Mouse (Mus musculus) lung, embryonic 16.5 days (tissue): ENCODE data around the gene Ift52. TPM values are rescaled to one million over a fixed set of nuclear protein-coding genes. Genes with fewer than 3 reads are reported as not detected.

Experiments
- ATAC-seq: fragments of 200-750 bp; cut with Nextera tagmentation; 2 replicates; pipeline ENCODE4 v1.8.0; 2017; ENCODE audit warnings: low read depth, mild to moderate bottlenecking, moderate library complexity
- H3K27ac ChIP-seq: fragments of 300-500 bp; sonication (generic); 2 replicates; pipeline ENCODE4 v1.5.1; 2014; ENCODE audit warnings: mild to moderate bottlenecking, control low read depth, low read length
- H3K27me3 ChIP-seq: fragments of 300-500 bp; sonication (generic); 2 replicates; pipeline ENCODE4 v1.6.1; 2014; ENCODE audit warnings: low read depth, low read length, mixed read lengths; ENCODE audit not compliant: control insufficient read depth, insufficient read depth
- H3K36me3 ChIP-seq: fragments of 300-500 bp; sonication (generic); 2 replicates; pipeline ENCODE4 v1.6.1; 2014; ENCODE audit warnings: low read length; ENCODE audit not compliant: control insufficient read depth, insufficient read depth
- H3K4me1 ChIP-seq: fragments of 300-500 bp; sonication (generic); replicated peaks from 2 replicates; pipeline ENCODE4 v1.6.1; 2014; ENCODE audit warnings: low read length, mixed read lengths; ENCODE audit not compliant: control insufficient read depth, insufficient read depth
- H3K4me2 ChIP-seq: fragments of 300-500 bp; sonication (generic); 2 replicates; pipeline ENCODE4 v1.6.1; 2014; ENCODE audit warnings: low read depth, low read length, control low read depth
- H3K4me3 ChIP-seq: fragments of 300-500 bp; sonication (generic); 2 replicates; pipeline ENCODE4 v1.5.1; 2014; ENCODE audit warnings: mild to moderate bottlenecking, low read length, control low read depth
- H3K9ac ChIP-seq: fragments of 300-500 bp; sonication (generic); 2 replicates; pipeline ENCODE4 v1.6.1; 2014; ENCODE audit warnings: low read length, control low read depth
- H3K9me3 ChIP-seq: fragments of 300-500 bp; sonication (generic); 2 replicates; pipeline ENCODE4 v1.6.1; 2016; ENCODE audit warnings: low read length; ENCODE audit not compliant: control insufficient read depth
- WGBS: fragments of 180-500 bp; shearing (Covaris S2); extraction: QIAGEN DNeasy Blood & Tissue Kit; methylation state at CpG from one replicate; pipeline ENCODE4 v1.1.7; 2014; 5-methylcytosine and 5-hydroxymethylcytosine counted together
- polyA plus RNA-seq: library from polyadenylated mRNA; unstranded; fragments of >200 nt; fragmentation: Nextera tagmentation; extraction: Ambion mirVana; gene quantifications from 2 replicates; pipeline ENCODE4 v1.2.1, GENCODE M21; 2015

Ift52 gene
- polyA plus RNA-seq, 1 experiment from 2014 or later: 50.6 TPM

GRCm38 (mm10) chr2:162999744-163000143, 17.4 kb upstream of the Ift52 start:
- no peaks in the 10 kb centered on the region for H3K36me3 ChIP-seq

GRCm38 (mm10) chr2:163001071-163001470, 16.1 kb upstream of the Ift52 start:
- Histone ChIP-seq H3K9ac (no peak overlapping the region), H3K4me1 (no peaks in the 10 kb centered on the region), H3K27me3 (no peaks in the 10 kb centered on the region), H3K27ac (no peak overlapping the region), H3K4me3 (no peak overlapping the region), H3K9me3 (no peaks in the 10 kb centered on the region), H3K4me2 (no peak overlapping the region), H3K36me3 (no peaks in the 10 kb centered on the region)
- 97% methylated on average over 1 of the region's 1 CpGs for WGBS
- ATAC-seq: no peak

More at GRCm38 (mm10) chr2:162999744-163000143, 17.4 kb upstream of the Ift52 start:
- no peaks in the 10 kb centered on the region for H3K27me3 ChIP-seq
- H3K9ac ChIP-seq: no peak overlapping the region
- WGBS: 26% methylated on average over 3 of the region's 3 CpGs
- no peak for ATAC-seq
- H3K4me1 ChIP-seq: no peaks in the 10 kb centered on the region
- no peak overlapping the region for H3K4me2 ChIP-seq
- no peaks in the 10 kb centered on the region for H3K9me3 ChIP-seq
- H3K4me3 ChIP-seq: no peak overlapping the region
- no peak overlapping the region for H3K27ac ChIP-seq

- no peaks in the 10 kb centered on the region for H3K9me3 ChIP-seq
- no peak overlapping the region for H3K9ac ChIP-seq
These were observed 9.9 kb upstream of the Ift52 start for GRCm38 (mm10) chr2:163007299-163007698.

GRCm38 (mm10) chr2:163031289-163031688, 14.1 kb downstream of the Ift52 start:
- peaks cover 31% of the 10 kb centered on the region for H3K36me3 ChIP-seq
- WGBS: 86% methylated on average over 5 of the region's 5 CpGs
- no peaks in the 10 kb centered on the region for H3K27me3 ChIP-seq
- H3K4me2 ChIP-seq: no peak overlapping the region
- no peak for ATAC-seq
- H3K27ac ChIP-seq: no peak overlapping the region
- no peak overlapping the region for H3K9ac ChIP-seq
- H3K9me3 ChIP-seq: no peaks in the 10 kb centered on the region
- no peaks in the 10 kb centered on the region for H3K4me1 ChIP-seq
- H3K4me3 ChIP-seq: no peak overlapping the region

More at GRCm38 (mm10) chr2:163007299-163007698, 9.9 kb upstream of the Ift52 start:
- no peak overlapping the region for H3K4me2 ChIP-seq
- H3K36me3 ChIP-seq: no peaks in the 10 kb centered on the region
- no peak overlapping the region for H3K27ac ChIP-seq
- H3K27me3 ChIP-seq: no peaks in the 10 kb centered on the region
- no peak overlapping the region for H3K4me3 ChIP-seq
- ATAC-seq: no peak
- WGBS: 62% methylated on average over 4 of the region's 4 CpGs
- no peaks in the 10 kb centered on the region for H3K4me1 ChIP-seq

- no peaks in the 10 kb centered on the region for H3K4me1 ChIP-seq
- H3K36me3 ChIP-seq: peaks cover 29% of the 10 kb centered on the region
- H3K9ac ChIP-seq: no peak overlapping the region
- no peaks in the 10 kb centered on the region for H3K27me3 ChIP-seq
- H3K4me3 ChIP-seq: no peak overlapping the region
- H3K27ac ChIP-seq: no peak overlapping the region
- WGBS: 71% methylated on average over 2 of the region's 2 CpGs
- ATAC-seq: no peak
- no peak overlapping the region for H3K4me2 ChIP-seq
- H3K9me3 ChIP-seq: no peaks in the 10 kb centered on the region
These were observed 14.6 kb downstream of the Ift52 start for GRCm38 (mm10) chr2:163031757-163032156.

GRCm38 (mm10) chr2:163032622-163033021, 15.5 kb downstream of the Ift52 start:
- Histone ChIP-seq H3K4me1 (no peaks in the 10 kb centered on the region), H3K27me3 (no peaks in the 10 kb centered on the region), H3K4me3 (no peak overlapping the region), H3K27ac (no peak overlapping the region), H3K9ac (no peak overlapping the region), H3K4me2 (no peak overlapping the region), H3K9me3 (no peaks in the 10 kb centered on the region), H3K36me3 (peaks cover 29% of the 10 kb centered on the region)
- WGBS: 46% methylated on average over 4 of the region's 4 CpGs
- ATAC-seq: no peak

GRCm38 (mm10) chr2:163039940-163040339, 22.8 kb downstream of the Ift52 start:
- H3K36me3 ChIP-seq: peaks cover 21% of the 10 kb centered on the region
- H3K9me3 ChIP-seq: no peaks in the 10 kb centered on the region
- ATAC-seq: no peak
- H3K4me2 ChIP-seq: no peak overlapping the region
- H3K27me3 ChIP-seq: no peaks in the 10 kb centered on the region
- WGBS: 86% methylated on average over 7 of the region's 7 CpGs
- H3K9ac ChIP-seq: no peak overlapping the region
- H3K27ac ChIP-seq: no peak overlapping the region
- no peaks in the 10 kb centered on the region for H3K4me1 ChIP-seq
- H3K4me3 ChIP-seq: no peak overlapping the region

- H3K9ac ChIP-seq: no peak overlapping the region
- no peaks in the 10 kb centered on the region for H3K27me3 ChIP-seq
- H3K4me2 ChIP-seq: peak overlapping the region; percentile 54
- H3K36me3 ChIP-seq: peaks cover 14% of the 10 kb centered on the region
- WGBS: under 1% methylated on average over 10 of the region's 10 CpGs
- H3K4me1 ChIP-seq: no peaks in the 10 kb centered on the region
- no peak overlapping the region for H3K27ac ChIP-seq
- peak overlapping the region; percentile 28 for H3K4me3 ChIP-seq
- ATAC-seq: peak; percentile 88
- no peaks in the 10 kb centered on the region for H3K9me3 ChIP-seq
These were observed 31.0 kb downstream of the Ift52 start for GRCm38 (mm10) chr2:163048125-163048524.

- H3K27ac ChIP-seq: no peak overlapping the region
- ATAC-seq: no peak
- peaks cover 13% of the 10 kb centered on the region for H3K36me3 ChIP-seq
- no peaks in the 10 kb centered on the region for H3K9me3 ChIP-seq
- 92% methylated on average over 2 of the region's 2 CpGs for WGBS
- no peak overlapping the region for H3K9ac ChIP-seq
- H3K4me3 ChIP-seq: no peak overlapping the region
- no peak overlapping the region for H3K4me2 ChIP-seq
- no peaks in the 10 kb centered on the region for H3K27me3 ChIP-seq
- peaks cover 4% of the 10 kb centered on the region for H3K4me1 ChIP-seq
These were observed 32.0 kb downstream of the Ift52 start for GRCm38 (mm10) chr2:163049116-163049515.

GRCm38 (mm10) chr2:163051691-163052090, 34.5 kb downstream of the Ift52 start:
- H3K4me3 ChIP-seq: no peak overlapping the region
- WGBS: 71% methylated on average over 1 of the region's 1 CpGs
- peaks cover 20% of the 10 kb centered on the region for H3K4me1 ChIP-seq
- no peak overlapping the region for H3K27ac ChIP-seq
- no peaks in the 10 kb centered on the region for H3K9me3 ChIP-seq
- H3K27me3 ChIP-seq: no peaks in the 10 kb centered on the region
- H3K4me2 ChIP-seq: no peak overlapping the region
- peaks cover 5% of the 10 kb centered on the region for H3K36me3 ChIP-seq
- H3K9ac ChIP-seq: no peak overlapping the region
- no peak for ATAC-seq
